Mouse (Mus musculus) layer of hippocampus, adult 11-12 months (tissue): ENCODE results near the gene Spg21.
A peak's percentile ranks its signal among the peaks of the same experiment; 100 is the strongest.

Source experiments
- DNase-seq: peaks from one replicate; pipeline ENCODE4 v3.0.0; 2022; ENCODE audit warnings: low spot score

The Spg21 gene

GRCm38 (mm10) chr9:65479158-65479557, 18.4 kb downstream of the Spg21 start:
- no peak for DNase-seq

GRCm38 (mm10) chr9:65480071-65480470, 19.3 kb downstream of the Spg21 start:
- no peak for DNase-seq

- DNase-seq: no peak
Measured at GRCm38 (mm10) chr9:65491476-65491875, 30.7 kb downstream of the Spg21 start.

GRCm38 (mm10) chr9:65492351-65492750, 31.6 kb downstream of the Spg21 start:
- no peak for DNase-seq

GRCm38 (mm10) chr9:65492851-65493250, 32.1 kb downstream of the Spg21 start:
- DNase-seq: no peak

- DNase-seq: no peak
Measured at GRCm38 (mm10) chr9:65502146-65502545, 41.4 kb downstream of the Spg21 start.

GRCm38 (mm10) chr9:65502721-65503505, 42.2 kb downstream of the Spg21 start:
- DNase-seq: no peak

GRCm38 (mm10) chr9:65508449-65508848, 47.7 kb downstream of the Spg21 start:
- DNase-seq: no peak

- DNase-seq: no peak
Measured at GRCm38 (mm10) chr9:65512520-65512919, 51.8 kb downstream of the Spg21 start.

GRCm38 (mm10) chr9:65514431-65514830, 53.7 kb downstream of the Spg21 start:
- no peak for DNase-seq

- no peak for DNase-seq
Measured at GRCm38 (mm10) chr9:65514851-65515261, 54.1 kb downstream of the Spg21 start.

- peak; percentile 63 for DNase-seq
Measured at GRCm38 (mm10) chr9:65519807-65520504, 59.2 kb downstream of the Spg21 start, which contains the start of gene Ankdd1a. Ankdd1a (minus strand) TSS chr9:65520193.

GRCm38 (mm10) chr9:65520505-65520876, 59.7 kb downstream of the Spg21 start:
- DNase-seq: peak; percentile 25

GRCm38 (mm10) chr9:65523611-65524364, 63.0 kb downstream of the Spg21 start:
- DNase-seq: peak; percentile 88

- DNase-seq: no peak
Measured at GRCm38 (mm10) chr9:65525445-65526195, 64.9 kb downstream of the Spg21 start.

GRCm38 (mm10) chr9:65528417-65529038, 67.8 kb downstream of the Spg21 start:
- no peak for DNase-seq

- no peak for DNase-seq
Measured at GRCm38 (mm10) chr9:65529659-65530058, 68.9 kb downstream of the Spg21 start.

GRCm38 (mm10) chr9:65531283-65531682, 70.5 kb downstream of the Spg21 start:
- no peak for DNase-seq

- no peak for DNase-seq
Measured at GRCm38 (mm10) chr9:65532986-65533385, 72.2 kb downstream of the Spg21 start.

- DNase-seq: no peak
Measured at GRCm38 (mm10) chr9:65534111-65534510, 73.4 kb downstream of the Spg21 start.

- no peak for DNase-seq
Measured at GRCm38 (mm10) chr9:65535191-65535722, 74.5 kb downstream of the Spg21 start.
